Mouse (Mus musculus) liver, adult (tissue): Measurements from ENCODE around the gene Tmco1.

ENCODE experiments used
- GATA4 ChIP-seq: IDR thresholded peaks from 2 replicates; pipeline ENCODE4 v1.6.1; 2014; ENCODE audit warnings: mild to moderate bottlenecking, low read length; ENCODE audit not compliant: insufficient replicate concordance

The Tmco1 gene

GRCm38 (mm10) chr1:167374003-167374784 is 66.0 kb downstream of the Tmco1 start:
- TF ChIP-seq GATA4, result no peak

GRCm38 (mm10) chr1:167374942-167375341 is 66.8 kb downstream of the Tmco1 start:
- no peak for TF ChIP-seq GATA4

DNA sequence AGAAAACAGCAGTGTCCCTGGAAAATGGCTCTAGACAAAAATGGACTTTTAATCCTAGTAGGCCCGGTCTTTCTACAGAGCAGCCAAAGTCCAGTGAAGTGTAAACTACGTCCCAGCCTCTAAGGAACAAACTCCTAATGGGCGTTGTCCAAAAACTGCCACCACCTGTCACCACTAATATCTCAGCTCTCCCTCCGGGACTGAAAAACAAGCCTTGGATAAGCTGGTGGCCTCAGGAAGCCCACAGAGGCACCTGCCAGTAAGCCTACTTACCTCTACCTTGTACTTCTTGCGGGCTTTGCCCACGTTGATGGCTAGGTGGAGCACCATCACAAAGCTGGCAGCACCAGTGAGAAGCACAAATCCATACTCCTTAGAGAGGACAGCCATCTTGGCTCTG is 69.8 kb downstream of the Tmco1 start:
- TF ChIP-seq GATA4, result no peak

- TF ChIP-seq GATA4, result no peak
These were observed 71.6 kb downstream of the Tmco1 start for GRCm38 (mm10) chr1:167379751-167380150.

DNA sequence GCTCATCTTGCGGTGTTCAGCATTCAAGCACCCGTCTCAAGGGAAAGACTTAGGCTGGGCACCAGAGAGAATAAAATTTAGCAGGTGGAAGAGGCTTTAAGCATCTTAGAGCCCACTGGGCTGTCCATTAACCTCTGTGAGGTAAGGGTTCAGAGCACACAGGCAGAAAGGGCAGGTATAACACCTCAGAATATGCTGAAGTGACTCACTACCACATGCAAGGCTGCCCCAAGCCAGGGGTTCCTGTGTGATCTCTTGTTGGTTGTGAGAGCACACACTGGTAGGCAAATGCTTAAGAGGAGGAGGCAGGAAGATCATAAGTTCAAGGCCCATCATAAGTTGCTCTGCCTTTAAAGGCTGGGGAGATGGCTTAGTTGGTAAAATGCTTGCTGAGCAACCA is 72.0 kb downstream of the Tmco1 start:
- TF ChIP-seq GATA4, result no peak

GRCm38 (mm10) chr1:167381050-167382015 is 73.2 kb downstream of the Tmco1 start:
- no peak for TF ChIP-seq GATA4

DNA sequence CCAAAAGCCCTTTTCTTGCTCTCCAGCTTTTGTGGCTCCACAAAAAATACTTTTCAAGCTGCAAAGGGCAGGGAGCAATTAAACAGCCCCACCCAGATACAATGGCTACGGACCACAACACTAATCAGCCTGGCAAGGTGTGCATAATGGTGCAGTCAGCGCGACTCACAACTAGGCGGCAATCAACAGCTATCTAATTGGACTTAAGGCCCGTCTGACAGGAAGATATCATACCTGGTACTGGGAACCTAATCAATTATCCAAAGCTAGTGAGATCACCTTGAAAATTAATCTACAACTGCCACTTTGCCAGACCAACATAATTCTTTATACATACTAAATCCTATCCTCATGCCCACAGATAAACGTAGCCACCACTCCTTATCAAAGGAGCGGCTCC is 74.1 kb downstream of the Tmco1 start:
- TF ChIP-seq GATA4, result no peak

GRCm38 (mm10) chr1:167382763-167383162 is 74.6 kb downstream of the Tmco1 start:
- no peak for TF ChIP-seq GATA4

GRCm38 (mm10) chr1:167383178-167383577 is 75.0 kb downstream of the Tmco1 start:
- no peak for TF ChIP-seq GATA4
